Mouse (Mus musculus): ENCODE results near the gene Galnt4.
"Not testable (repeated sequence)": the region's sequence is repeated elsewhere in the genome, so short reads cannot be mapped to it uniquely, and the experiment has no call there.

Galnt4 gene

DNA sequence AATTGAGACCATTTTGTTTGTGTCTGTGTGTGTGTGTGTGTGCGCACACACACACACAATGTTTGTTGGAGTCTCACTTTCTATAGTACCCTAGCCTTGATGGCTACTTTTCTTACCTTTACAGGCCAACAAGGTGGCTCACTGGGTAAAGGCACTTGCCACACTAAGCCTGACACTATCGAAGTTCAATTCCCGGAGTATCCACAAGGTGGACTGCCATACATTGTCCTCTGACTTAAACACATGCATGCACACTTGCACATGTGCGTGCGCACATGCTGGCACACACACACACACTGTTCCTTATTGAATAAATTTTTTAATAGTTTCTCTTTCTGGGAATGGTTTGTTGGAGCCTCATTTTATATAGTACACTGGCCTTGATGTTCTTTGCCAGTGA, 48.8 kb downstream of the Galnt4 start:
- no peak for DNase-seq (ENCODE audit: low spot score in 2 of 2)

DNA sequence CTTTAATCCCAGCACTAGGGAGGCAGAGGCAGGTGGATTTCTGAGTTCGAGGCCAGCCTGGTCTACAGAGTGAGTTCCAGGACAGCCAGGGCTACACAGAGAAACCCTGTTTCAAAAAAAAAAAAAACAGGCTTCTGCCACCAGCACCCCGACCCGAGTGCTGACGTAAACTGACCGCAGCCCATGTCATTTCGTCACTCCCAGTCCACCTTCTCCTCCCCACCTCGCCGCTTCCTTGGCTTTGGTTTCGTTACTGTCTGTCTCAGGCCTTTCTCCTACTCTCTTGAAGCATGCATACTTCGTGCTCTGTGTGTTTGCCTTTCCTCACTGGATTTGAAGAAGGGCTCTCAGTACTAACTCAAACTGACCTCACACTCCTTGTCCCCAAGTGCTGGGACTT, 49.7 kb downstream of the Galnt4 start:
- DNase-seq (ENCODE audit: low spot score in 2 of 2): not testable (repeated sequence)

DNA sequence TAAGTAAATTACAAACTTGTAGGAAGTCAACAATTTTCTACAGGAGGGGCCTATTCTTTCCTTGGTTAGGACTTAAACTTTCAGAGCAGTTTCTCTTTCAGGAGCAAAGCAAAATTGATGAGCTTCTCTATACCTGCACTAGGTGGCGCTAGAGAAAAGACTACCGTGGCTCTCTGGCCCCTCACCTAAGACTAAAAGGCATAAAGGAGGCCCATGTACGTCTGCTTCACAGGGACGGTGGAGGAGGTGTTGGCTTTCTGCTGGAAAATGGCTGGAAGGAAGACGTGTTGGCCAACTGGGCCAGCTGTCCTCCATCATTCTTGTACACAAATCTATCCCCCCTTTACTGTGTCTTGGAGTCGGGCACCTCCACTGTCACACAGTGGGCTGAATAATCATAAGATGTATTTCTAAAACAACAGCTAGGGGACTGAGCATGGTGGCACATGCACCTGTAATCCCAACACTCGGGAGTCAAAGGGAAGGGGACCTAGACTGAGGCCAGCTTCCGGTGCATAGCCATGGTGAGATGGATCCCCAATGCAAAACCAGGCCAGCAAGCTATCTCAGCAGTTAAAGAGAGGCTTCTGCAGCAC, 54.1 kb downstream of the Galnt4 start:
- no peak for DNase-seq (ENCODE audit: low spot score in 2 of 2)

All from frontal cortex, postnatal 25 days (tissue).